Mouse (Mus musculus): ENCODE data around the gene Cyp2c66.
"Not testable (repeated sequence)": the region's sequence is repeated elsewhere in the genome, so short reads cannot be mapped to it uniquely, and the experiment has no call there.

Gene Cyp2c66

GRCm38 (mm10) chr19:39113644-39114043 lies at the start of gene Cyp2c66:
TSS of gene Cyp2c66 (plus strand) at chr19:39113898.
- in situ Hi-C loops (cut with MboI, MseI): no loop called here

GRCm38 (mm10) chr19:39098779-39099178 lies 14.9 kb upstream of the Cyp2c66 start:
- in situ Hi-C loops (cut with MboI, MseI): not testable (repeated sequence)

- in situ Hi-C loops (cut with MboI, MseI): not testable (repeated sequence)
These were observed 43.1 kb downstream of the Cyp2c66 start for GRCm38 (mm10) chr19:39156836-39157235.
